Mouse (Mus musculus) embryonic facial prominence, embryonic 12.5 days (tissue): ENCODE measurements around the gene Praf2. TPM values are rescaled to one million over a fixed set of nuclear protein-coding genes. Genes with fewer than 3 reads are reported as not detected.
A peak's percentile ranks its signal among the peaks of the same experiment; 100 is the strongest.
"Not testable (repeated sequence)": the region's sequence is repeated elsewhere in the genome, so short reads cannot be mapped to it uniquely, and the experiment has no call there.

Experiments used
- ATAC-seq: fragments of 200-750 bp; cut with Nextera tagmentation; 2 replicates; pipeline ENCODE4 v1.8.0; 2017; ENCODE audit not compliant: insufficient number of reproducible peaks, insufficient read depth, low FRiP score, low TSS enrichment
- H3K27ac ChIP-seq: fragments of 300-500 bp; sonication (generic); 2 replicates; pipeline ENCODE4 v1.5.1; 2016; ENCODE audit warnings: mild to moderate bottlenecking
- H3K27me3 ChIP-seq: fragments of 300-500 bp; sonication (generic); 2 replicates; pipeline ENCODE4 v1.6.1; 2016; ENCODE audit warnings: mild to moderate bottlenecking, moderate library complexity
- H3K36me3 ChIP-seq: fragments of 300-500 bp; sonication (generic); 2 replicates; pipeline ENCODE4 v1.6.1; 2016; ENCODE audit warnings: mild to moderate bottlenecking
- H3K4me1 ChIP-seq: fragments of 300-500 bp; sonication (generic); 2 replicates; pipeline ENCODE4 v1.6.1; 2016
- H3K4me2 ChIP-seq: fragments of 300-500 bp; sonication (generic); replicated peaks from 2 replicates; pipeline ENCODE4 v1.6.1; 2016; ENCODE audit warnings: mild to moderate bottlenecking, moderate library complexity
- H3K4me3 ChIP-seq: fragments of 300-500 bp; sonication (generic); 2 replicates; pipeline ENCODE4 v1.5.1; 2016; ENCODE audit warnings: mild to moderate bottlenecking
- H3K9ac ChIP-seq: fragments of 300-500 bp; sonication (generic); 2 replicates; pipeline ENCODE4 v1.6.1; 2016; ENCODE audit warnings: mild to moderate bottlenecking, moderate library complexity
- H3K9me3 ChIP-seq: fragments of 300-500 bp; sonication (generic); 2 replicates; pipeline ENCODE4 v1.6.1; 2016; ENCODE audit warnings: mild to moderate bottlenecking, moderate library complexity
- WGBS: fragments of 180-500 bp; shearing (Covaris S2); methylation state at CpG from one replicate; pipeline ENCODE4 v1.1.7; 2016; 5-methylcytosine and 5-hydroxymethylcytosine counted together
- polyA plus RNA-seq: library from polyadenylated mRNA; unstranded; fragments of >200 nt; fragmentation: Nextera tagmentation; extraction: Ambion mirVana; gene quantifications from 2 replicates; pipeline ENCODE4 v1.2.1, GENCODE M21; 2016

The Praf2 gene
- polyA plus RNA-seq, 1 experiment from 2014 or later = 69.9 TPM

- Histone ChIP-seq H3K9me3 (no peaks in the 10 kb centered on the region), H3K36me3 (0 out of 2 replicates have a peak, but pooled peaks cover 7% of the 10 kb centered on the region), H3K4me1 (0 out of 2 replicates have a peak, but pooled peaks cover 6% of the 10 kb centered on the region), H3K4me2 (no peak overlapping the region; the same call in 1 of the 2 replicates), H3K27ac (no peak overlapping the region), H3K27me3 (no peaks in the 10 kb centered on the region), H3K9ac (no peak overlapping the region), H3K4me3 (no peak overlapping the region)
- 47% methylated on average over 10 of the region's 10 CpGs for WGBS
- ATAC-seq = 0 out of 2 replicates have a peak, but pooled peaks have one; percentile 19
These were observed 12.0 kb downstream of the Praf2 start for GRCm38 (mm10) chrX:7740082-7740819.

GRCm38 (mm10) chrX:7741103-7741502 lies 12.9 kb downstream of the Praf2 start:
- no peak overlapping the region for H3K4me3 ChIP-seq
- no peak for ATAC-seq
- no peaks in the 10 kb centered on the region for H3K9me3 ChIP-seq
- H3K4me1 ChIP-seq = 0 out of 2 replicates have a peak, but pooled peaks cover 6% of the 10 kb centered on the region
- WGBS = 67% methylated on average over 5 of the region's 5 CpGs
- H3K36me3 ChIP-seq = 0 out of 2 replicates have a peak, but pooled peaks cover 7% of the 10 kb centered on the region
- H3K4me2 ChIP-seq = no peak overlapping the region
- H3K9ac ChIP-seq = no peak overlapping the region
- no peak overlapping the region for H3K27ac ChIP-seq
- H3K27me3 ChIP-seq = no peaks in the 10 kb centered on the region

- Histone ChIP-seq H3K27me3 (no peaks in the 10 kb centered on the region), H3K4me3 (no peak overlapping the region), H3K4me2 (no peak overlapping the region), H3K27ac (no peak overlapping the region), H3K36me3 (no peaks in the 10 kb centered on the region), H3K9ac (no peak overlapping the region), H3K9me3 (no peaks in the 10 kb centered on the region), H3K4me1 (0 out of 2 replicates have a peak, but pooled peaks cover 6% of the 10 kb centered on the region)
- WGBS = 56% methylated on average over 5 of the region's 5 CpGs
- no peak for ATAC-seq
These were observed 15.2 kb downstream of the Praf2 start for GRCm38 (mm10) chrX:7743470-7743869.

DNA sequence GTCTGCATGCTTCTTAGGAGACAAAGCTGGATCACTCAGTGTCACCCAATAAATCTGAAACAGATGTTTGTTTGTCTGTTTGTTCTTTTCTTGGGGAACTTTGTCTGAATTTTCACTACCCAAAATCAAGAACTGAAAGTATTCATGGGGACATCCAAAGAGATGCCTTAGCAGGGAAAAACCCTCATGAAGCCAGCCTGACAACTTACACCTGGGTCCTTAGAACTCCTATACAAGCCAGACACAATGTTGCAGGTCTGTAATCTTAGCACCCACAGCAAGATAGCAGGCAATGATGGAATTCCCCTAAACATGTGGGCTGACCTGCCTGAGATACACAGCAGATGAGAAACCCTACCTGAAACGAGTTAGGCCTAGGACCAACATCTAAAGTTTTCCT lies 16.7 kb downstream of the Praf2 start:
- WGBS = 67% methylated on average over 1 of the region's 1 CpGs
- no peaks in the 10 kb centered on the region for H3K27me3 ChIP-seq
- H3K4me2 ChIP-seq = no peak overlapping the region
- H3K36me3 ChIP-seq = no peaks in the 10 kb centered on the region
- ATAC-seq = no peak
- H3K9me3 ChIP-seq = no peaks in the 10 kb centered on the region
- H3K9ac ChIP-seq = no peak overlapping the region
- H3K4me3 ChIP-seq = no peak overlapping the region
- no peak overlapping the region for H3K27ac ChIP-seq
- H3K4me1 ChIP-seq = 0 out of 2 replicates have a peak, but pooled peaks cover 9% of the 10 kb centered on the region

- Histone ChIP-seq H3K4me2 (no peak overlapping the region), H3K36me3 (no peaks in the 10 kb centered on the region), H3K27ac (no peak overlapping the region), H3K27me3 (no peaks in the 10 kb centered on the region), H3K4me1 (0 out of 2 replicates have a peak, but pooled peaks cover 6% of the 10 kb centered on the region), H3K9me3 (no peaks in the 10 kb centered on the region), H3K4me3 (no peak overlapping the region), H3K9ac (no peak overlapping the region)
- ATAC-seq = no peak
- 91% methylated on average over 8 of the region's 8 CpGs for WGBS
These were observed 17.2 kb downstream of the Praf2 start for GRCm38 (mm10) chrX:7745429-7745828.

- Histone ChIP-seq H3K27ac (no peak within 1 kb of the TSS), H3K4me2 (peak within 1 kb of the TSS; percentile 53), H3K4me1 (0 out of 2 replicates have a peak, but pooled peaks cover 6% of the 10 kb centered on the region), H3K9ac (peak within 1 kb of the TSS; percentile 74), H3K4me3 (peak within 1 kb of the TSS; percentile 62), H3K36me3 (no peaks in the 10 kb centered on the region), H3K9me3 (no peaks in the 10 kb centered on the region), H3K27me3 (no peaks in the 10 kb centered on the region)
- 12% methylated on average over 40 of the region's 56 CpGs for WGBS
- ATAC-seq = peak; percentile 81
These were observed 22.3 kb downstream of the Praf2 start, which contains the start of gene Ccdc120 for GRCm38 (mm10) chrX:7750432-7751116. Ccdc120 (minus strand) TSS chrX:7750905.

DNA sequence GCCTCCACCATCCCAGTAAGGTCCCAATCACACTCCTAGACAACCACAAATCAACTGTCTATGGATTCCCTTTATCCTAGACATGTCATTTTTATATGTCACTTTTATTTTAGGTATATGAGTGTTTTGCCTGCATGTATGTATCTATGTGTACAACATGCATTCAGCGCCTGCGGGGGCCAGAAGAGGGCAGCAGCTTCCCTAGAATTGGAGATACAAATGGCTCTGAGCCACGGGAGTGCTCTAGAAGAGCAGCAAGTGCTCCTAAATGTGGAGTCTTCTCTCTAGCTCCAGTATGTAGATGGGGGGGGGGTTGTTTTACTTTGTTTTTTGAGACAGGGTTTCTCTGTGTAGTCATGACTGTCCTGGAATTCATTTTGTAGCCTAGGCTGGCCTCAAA lies 25.4 kb downstream of the Praf2 start:
- H3K4me1 ChIP-seq, H3K4me2 ChIP-seq, H3K27ac ChIP-seq, ATAC-seq, H3K27me3 ChIP-seq, H3K9me3 ChIP-seq, H3K36me3 ChIP-seq, H3K9ac ChIP-seq, H3K4me3 ChIP-seq: not testable (repeated sequence)
- WGBS = 37% methylated on average over 3 of the region's 3 CpGs

- peak; percentile 97 for ATAC-seq
- H3K4me3 ChIP-seq = peak within 1 kb of the TSS; percentile 62
- no peak within 1 kb of the TSS for H3K27ac ChIP-seq
- H3K36me3 ChIP-seq = 0 out of 2 replicates have a peak, but pooled peaks cover 1% of the 10 kb centered on the region
- peak within 1 kb of the TSS; percentile 65 for H3K9ac ChIP-seq
- 20% methylated on average over 37 of the region's 38 CpGs for WGBS
- no peaks in the 10 kb centered on the region for H3K9me3 ChIP-seq
- H3K4me1 ChIP-seq = no peaks in the 10 kb centered on the region
- H3K27me3 ChIP-seq = no peaks in the 10 kb centered on the region
- peak within 1 kb of the TSS; percentile 64 for H3K4me2 ChIP-seq
These were observed 34.1 kb downstream of the Praf2 start, which contains the start of gene Tfe3 for GRCm38 (mm10) chrX:7762137-7762920. Tfe3 (plus strand) TSS chrX:7762560.

GRCm38 (mm10) chrX:7762921-7763197 lies 34.6 kb downstream of the Praf2 start:
- 0 out of 2 replicates have a peak, but pooled peaks cover 6% of the 10 kb centered on the region for H3K36me3 ChIP-seq
- peak overlapping the region; percentile 64 for H3K4me2 ChIP-seq
- ATAC-seq = peak; percentile 28
- peak overlapping the region; percentile 62 for H3K4me3 ChIP-seq
- no peaks in the 10 kb centered on the region for H3K4me1 ChIP-seq
- H3K9ac ChIP-seq = peak overlapping the region; percentile 65
- H3K27ac ChIP-seq = no peak overlapping the region
- 14% methylated on average over 21 of the region's 21 CpGs for WGBS
- no peaks in the 10 kb centered on the region for H3K9me3 ChIP-seq
- no peaks in the 10 kb centered on the region for H3K27me3 ChIP-seq

- Histone ChIP-seq H3K4me3 (peak overlapping the region; percentile 62), H3K27ac (no peak overlapping the region), H3K4me2 (peak overlapping the region; percentile 64), H3K36me3 (0 out of 2 replicates have a peak, but pooled peaks cover 7% of the 10 kb centered on the region), H3K27me3 (no peaks in the 10 kb centered on the region), H3K9me3 (no peaks in the 10 kb centered on the region), H3K9ac (peak overlapping the region; percentile 65), H3K4me1 (no peaks in the 10 kb centered on the region)
- no peak for ATAC-seq
- 20% methylated on average over 22 of the region's 22 CpGs for WGBS
These were observed 35.6 kb downstream of the Praf2 start for GRCm38 (mm10) chrX:7763631-7764393.
